Mouse (Mus musculus) right cerebral cortex, postnatal 4 days (tissue): ENCODE measurements around the gene Gm29776.

ENCODE experiments used
- DNase-seq: peaks from one replicate; pipeline ENCODE4 v3.0.0-alpha.2; 2022

Gene Gm29776

DNA sequence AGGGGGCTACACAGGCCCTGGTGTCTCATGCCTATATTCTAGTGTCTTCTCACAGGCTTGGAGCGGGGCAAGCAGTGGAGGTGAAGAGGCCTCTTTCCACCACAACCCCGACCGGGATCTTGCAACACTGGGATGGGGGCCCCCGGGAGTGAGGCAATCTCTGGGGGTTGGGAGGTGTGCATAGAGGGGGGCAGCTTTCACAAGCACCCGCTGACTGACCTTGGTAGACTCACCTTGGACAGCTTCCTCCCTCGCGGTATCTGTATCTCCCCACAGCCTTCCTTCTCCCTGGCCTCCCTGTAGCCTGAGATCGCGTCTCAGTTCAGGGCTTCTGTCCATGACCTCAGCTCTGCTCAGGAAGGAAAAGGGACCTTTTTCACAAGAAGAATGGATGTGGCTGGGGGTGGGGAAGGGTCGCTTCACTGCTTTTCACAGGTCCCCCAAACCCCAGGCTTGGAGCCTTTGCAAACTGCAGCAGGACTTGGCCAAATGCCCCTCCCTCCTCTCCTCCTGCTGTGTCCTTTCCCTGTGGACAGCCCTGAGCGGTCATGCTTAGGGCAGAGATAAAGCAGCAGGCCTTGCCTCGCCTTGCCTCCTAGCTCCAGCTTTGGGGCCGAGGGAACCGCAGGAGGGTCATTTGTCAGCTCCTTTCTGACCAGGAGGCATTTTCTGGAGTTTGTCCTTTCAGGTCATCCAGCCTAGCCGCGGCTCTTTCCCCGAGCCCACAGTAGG lies 8.1 kb upstream of the Gm29776 start:
- DNase-seq: no peak

DNA sequence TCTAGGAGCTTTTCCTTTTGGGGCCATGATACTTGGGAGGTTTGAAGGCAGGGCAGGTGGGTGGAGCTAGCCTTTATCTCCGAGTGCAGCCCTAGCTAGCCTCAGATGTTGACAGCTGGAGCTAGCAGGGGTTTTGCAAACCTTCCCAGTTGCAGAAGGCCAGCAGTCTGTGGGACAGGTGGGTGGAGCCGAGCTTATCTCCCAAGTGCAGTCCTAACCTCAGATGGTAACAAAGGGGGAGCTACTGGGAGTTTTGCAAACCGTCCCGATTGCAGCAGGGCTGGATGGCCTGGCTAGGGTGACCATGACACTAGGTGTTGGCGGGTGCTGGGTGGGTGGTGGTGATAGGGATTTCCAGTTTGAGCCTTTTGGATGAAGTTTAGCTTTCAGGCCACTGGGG lies 7.2 kb upstream of the Gm29776 start:
- no peak for DNase-seq

DNA sequence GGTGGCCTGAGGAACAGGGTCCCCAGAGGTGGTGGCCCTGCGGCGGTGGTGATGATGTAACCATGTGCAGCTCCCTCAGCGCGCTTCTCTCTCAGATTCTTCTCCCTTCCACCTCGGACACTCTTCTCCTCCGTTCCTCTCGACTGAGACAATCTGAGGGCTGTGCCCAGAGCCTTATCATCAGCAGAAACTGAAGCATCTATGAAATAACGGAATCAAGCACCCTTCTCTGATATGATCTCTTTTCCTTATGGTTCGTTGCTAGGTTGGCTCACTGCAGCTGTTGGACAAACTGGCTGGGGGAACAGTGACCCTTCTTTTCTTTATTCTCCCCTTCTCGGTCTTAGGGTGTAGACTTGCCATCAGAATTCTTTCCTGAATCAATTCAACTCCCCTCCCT lies 4.6 kb upstream of the Gm29776 start:
- no peak for DNase-seq

DNA sequence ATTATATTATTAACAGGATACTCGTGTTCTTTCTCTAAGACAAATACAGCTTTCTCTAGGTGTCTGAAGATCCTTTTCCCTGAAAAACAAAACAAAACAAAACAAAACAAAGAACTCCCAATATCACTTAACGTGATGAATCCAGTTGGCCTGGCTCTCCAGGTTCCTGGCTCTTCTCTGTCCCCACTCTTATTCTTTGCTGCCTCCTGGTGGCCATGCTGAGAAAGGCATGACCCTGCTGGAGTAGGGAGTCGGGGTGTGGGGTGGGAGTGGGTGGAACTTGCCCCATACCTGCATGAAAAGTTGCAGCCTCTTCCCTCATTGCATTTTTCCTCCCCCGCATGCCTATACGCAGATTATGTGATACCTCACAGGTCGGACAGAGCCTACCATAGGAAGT lies 2.7 kb upstream of the Gm29776 start:
- DNase-seq: peak; percentile 75

DNA sequence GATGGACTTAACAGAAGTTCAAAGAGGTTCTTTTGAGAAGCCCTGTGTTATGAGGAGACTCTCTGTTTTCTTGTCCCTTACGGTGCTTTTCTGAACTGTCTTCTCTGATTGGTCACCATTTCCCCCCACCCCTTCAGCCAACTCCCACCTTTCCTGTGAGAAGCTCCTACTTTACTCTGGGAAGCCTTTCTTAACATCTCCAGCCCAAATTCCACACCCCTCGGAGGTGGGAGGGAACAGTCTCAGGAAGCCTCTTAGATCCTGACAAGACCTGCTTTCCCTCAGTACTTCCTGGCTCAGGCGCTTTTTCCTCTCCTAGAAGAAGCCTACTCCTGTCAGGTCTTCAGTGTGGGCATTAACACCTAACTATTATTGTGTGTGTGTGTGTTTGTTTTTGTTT lies 953 bp upstream of the Gm29776 start:
- no peak for DNase-seq

DNA sequence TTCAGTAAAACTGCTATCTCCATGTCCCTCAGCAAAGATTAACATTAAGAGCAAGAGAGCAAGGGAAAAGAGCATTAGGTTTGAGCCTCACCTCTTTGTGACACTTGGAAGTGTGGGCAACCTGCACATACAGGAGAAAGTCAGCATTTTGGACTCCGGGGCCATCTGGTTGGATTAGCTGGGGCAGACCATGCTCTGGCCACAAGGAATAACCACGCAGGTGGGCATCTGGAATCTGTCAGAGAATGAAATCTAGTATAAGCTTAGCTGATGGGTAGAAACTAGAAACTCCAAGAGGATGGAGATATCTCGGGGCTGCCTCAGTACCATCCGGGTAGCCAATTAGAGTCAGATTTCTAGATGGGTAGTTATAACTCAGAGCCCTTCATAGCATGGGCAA lies 1.9 kb downstream of the Gm29776 start:
- no peak for DNase-seq

DNA sequence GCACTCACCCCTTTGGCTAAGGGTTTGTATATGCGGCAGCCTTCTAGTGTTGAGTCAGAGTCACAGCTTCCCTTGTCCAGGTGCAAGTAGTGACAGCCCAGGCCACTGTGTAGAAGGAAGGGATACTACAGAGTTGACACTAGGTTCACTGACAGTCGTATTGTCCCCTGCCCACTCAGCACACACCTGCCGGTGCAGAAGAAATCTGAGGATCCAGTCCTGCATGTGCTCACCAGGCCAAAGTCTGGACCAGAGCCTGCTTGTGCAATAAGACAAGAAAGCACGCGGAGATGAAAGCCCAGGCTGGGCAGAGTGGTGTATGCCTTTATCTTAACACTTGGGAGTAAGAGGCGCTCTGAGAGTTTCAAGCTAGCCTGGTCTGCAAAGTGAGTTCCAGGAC lies 3.6 kb downstream of the Gm29776 start:
- DNase-seq: no peak

DNA sequence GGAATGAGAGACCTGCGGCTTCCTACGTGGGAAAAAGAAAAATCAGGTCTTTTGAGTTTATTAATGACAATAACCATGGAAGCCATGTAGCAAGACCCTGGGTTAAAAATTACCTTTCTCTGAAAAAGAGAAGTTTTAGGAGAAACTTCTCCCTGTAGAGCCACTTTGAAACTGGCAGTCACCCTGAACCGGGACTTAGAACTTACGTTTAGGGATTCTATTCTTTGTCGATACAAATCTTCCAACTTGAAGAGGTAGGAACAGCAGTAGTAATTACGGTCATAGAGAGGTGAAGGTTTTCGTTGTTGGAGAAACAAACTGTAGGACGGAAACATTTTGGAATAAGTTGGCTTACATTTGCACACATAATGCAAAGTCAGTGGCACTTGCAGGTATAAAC lies 11.4 kb downstream of the Gm29776 start:
- no peak for DNase-seq

DNA sequence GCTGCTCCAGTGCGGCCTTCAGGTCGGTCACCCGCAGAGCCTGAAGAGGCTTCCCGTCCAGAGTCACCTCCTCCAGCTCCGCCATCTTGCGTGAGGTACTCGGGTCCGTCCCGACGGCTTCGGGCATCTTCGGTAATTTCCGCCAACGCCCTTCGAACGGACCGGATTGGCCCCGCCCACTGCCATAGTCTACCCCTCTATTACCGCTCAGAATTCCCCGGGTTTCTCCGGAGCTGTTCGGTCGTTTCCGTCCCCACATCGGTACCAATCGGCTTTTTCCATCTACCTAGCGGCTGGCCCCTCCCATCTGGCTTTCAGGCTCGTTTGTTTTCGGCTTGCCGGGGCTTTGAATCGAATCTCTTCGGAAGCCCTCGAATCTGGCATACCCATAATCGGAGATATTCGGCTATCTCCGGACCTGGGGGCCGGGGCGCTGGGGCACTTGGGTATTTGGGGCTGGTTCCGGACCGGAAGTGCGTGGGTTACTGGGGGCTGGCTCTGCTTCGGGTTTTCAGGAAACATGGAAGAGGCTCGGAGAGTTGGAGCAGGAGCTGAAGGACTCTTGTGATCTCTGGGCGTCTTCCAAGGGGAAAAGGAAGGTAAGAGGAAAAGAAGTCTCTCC lies 12.0 kb downstream of the Gm29776 start, which contains the start of gene Acin1:
Gene Acin1 (minus strand): TSS at position 410 of the 622 bp plus-strand sequence.
- DNase-seq: peak; percentile 100

DNA sequence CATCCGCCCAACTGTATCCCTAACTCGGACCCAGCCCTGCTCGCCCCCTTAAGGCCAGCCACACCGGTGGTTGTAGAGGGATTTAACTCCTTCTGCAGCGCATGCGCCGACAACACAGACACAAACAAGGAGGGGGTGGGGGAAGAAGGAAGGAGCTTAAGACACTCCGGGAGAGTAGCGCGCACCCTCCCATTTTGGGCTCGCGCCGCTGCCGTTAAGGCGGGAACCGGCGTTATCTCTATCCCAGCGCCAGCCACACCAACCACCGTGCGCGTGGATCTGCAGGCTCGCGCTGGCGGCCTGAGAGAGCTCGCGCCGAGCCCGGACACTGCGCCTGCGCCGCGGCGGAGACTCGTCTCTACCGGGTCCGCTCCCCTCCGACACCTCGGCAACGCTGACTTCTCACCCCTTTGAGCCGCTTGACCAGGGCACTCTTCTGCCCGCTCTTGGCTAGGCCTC lies 12.5 kb downstream of the Gm29776 start, which contains the start of gene 1700123O20Rik:
Gene 1700123O20Rik (plus strand): TSS at position 154 of the 459 bp plus-strand sequence.
- no peak for DNase-seq

DNA sequence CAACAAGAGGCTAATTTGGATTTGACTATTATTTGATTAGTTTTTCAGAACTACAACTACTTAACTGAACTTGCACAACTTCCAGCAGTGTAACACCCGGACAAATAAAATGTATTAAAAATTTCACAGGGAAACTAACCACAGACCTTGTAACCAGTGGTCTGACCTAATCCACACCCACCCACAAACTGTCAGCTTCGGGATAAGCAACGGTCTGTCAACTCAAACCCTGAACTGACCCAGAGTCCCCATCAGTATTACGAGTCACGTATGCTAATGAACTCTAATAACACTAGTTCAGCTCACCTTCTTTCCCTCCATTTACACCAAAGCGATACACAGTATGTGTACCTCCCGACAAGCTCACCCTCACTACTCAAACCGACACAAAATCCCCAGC lies 13.2 kb downstream of the Gm29776 start:
- DNase-seq: no peak

DNA sequence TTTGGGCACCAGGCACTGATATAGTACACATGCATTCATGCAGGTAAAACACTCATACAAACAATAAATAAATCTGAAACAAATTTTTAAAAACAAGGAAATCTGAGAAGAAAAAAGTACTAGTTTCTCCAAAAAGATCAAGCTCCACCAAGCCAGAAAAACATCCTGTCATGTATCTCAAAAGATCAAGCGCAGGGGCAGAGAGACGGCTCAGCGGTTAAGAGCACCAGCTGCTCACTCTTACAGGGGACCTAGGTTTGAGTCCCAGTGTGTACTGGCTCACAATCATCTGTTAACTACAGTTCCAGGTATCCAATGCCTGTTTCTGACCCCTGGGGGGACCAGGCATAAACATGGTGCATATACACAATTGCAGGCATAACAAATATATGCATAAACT lies 16.2 kb downstream of the Gm29776 start:
- DNase-seq: no peak

DNA sequence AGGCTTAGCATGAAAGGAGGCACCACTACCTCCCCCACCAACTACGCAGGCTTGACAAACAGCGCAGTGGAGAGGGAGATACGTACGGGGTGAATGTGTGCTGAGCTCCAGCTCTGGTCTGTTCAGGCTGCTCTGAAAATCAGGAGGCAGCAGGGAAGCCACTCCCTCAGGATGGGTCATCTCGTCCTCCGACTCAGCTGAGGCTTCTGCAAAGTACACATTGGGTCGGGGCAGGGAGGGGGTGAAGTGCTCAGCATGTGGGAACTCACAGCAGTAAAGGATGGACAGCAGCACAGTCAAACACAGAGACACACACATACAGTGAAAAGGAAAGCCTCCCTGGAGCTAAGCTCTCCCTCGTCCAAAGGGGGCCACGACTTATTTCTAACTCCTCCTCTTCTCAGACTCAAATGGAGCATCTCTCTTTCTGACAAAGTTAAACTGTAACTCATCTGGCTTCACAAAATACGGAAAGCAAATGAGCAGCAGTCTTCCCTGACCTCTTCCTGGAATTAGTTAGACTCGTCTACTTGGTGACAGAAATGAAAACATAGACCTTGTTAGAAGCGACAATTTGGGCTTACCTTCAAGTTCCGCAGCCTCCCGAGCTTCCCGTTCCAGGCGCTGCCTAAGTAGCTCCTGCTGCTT lies 19.9 kb downstream of the Gm29776 start:
- no peak for DNase-seq

DNA sequence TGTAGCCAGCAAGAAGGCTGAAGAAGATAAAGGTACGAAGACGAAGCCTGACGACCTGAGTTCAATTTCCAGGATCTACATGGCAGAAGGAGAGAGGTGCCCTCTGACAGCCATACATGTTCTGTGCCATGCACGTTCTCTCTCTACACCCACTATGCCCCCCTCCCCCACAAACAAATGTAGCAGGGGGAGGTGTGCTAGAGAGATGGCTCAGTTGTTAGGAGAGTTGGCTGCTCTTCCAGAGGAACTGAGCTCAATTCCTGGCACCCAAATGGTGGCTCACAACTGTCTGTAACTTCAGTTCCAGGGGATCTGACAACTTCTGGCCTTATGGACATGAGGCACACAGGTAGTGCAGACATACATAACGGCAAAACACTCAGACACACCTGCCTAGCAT lies 22.3 kb downstream of the Gm29776 start:
- no peak for DNase-seq

DNA sequence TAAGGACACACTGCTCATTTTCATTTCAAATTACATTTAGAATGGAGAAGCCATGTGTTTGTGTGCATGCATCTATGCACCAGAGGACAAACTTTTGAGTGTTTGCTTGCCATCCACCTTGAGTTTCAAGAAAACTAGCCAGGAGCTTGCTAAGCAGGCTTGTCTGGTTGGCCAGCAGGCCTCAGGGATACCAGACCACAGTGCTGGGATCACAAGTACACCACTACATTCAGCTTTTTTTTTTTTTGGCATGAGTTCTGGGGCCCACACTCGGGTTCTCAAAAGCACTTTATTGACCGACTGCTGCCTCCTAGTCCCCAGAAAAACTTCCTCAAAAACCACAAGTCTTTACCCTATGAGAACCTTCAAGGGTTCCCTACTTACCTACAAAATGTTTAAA lies 24.3 kb downstream of the Gm29776 start:
- no peak for DNase-seq

DNA sequence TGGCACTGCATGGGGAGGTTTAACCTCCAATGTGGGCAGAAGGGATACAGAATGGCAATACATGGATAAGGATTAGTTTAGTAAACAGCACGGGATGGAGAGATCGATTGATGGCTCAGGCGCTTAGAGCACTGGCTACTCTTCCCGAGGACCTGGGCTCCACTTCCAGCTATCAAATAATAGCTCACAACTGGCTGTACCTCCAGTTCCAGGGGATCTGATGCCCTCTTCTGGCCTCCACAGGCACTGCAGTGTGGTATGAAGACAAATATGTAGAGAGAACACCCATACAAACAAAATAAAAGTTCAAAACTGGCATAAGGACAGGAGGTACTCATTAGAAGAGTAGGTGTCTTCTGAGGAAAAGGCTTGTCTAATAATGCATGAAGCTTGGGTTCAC lies 29.3 kb downstream of the Gm29776 start:
- DNase-seq: no peak

DNA sequence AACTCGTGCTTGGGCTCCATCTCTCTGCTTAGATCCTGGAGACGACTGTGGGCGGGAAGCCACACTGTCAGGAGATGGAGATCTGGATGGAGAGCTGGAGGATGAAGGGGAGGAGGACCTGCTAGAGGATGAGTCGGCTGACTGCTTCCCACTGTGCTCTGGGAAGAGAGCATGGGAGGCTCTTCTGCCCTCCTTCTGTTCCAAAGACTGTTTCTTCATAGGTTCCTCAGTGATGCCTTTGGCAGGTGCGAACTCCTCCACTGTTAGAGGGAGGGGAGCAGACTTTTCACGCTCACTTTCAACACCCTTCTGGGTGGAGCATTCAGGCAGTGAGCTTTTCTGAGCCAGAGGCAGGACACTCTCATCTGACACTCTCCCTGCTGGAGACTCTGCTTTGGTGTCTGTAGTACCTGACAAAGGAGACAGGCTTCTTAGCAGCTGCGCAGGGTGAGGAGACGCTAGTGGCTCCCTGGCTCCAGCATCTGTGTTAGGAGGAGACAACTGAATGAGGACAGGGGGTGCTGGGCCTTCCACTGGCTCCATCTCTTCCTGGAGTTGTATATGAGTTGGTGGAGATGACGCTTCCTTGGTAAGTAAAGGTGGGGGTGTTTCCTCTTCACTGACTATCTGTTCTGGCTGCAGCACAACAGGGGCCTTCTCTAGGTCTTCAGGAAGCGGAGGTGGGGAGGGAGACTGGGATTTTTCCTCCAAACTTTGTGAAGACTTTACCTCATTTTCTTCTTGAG lies 34.0 kb downstream of the Gm29776 start:
- DNase-seq: no peak

DNA sequence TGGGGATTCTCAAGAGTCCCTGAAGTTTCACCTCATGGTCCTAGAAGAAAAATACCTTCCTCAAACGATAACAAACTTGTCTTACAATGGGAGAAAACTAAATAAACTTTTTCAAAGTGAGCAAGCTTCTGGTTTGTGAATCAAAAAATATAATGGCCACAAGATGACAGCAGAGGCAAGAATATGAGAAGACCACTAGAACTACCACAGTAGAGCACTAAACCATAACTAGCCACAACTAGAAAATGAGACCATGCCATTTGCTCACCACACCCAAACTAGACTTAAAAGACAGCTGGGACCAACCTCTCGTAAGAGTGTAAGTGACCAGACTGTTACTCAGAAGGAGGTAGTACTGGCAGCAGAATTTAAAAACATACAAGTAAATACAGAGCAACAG lies 38.6 kb downstream of the Gm29776 start:
- no peak for DNase-seq

DNA sequence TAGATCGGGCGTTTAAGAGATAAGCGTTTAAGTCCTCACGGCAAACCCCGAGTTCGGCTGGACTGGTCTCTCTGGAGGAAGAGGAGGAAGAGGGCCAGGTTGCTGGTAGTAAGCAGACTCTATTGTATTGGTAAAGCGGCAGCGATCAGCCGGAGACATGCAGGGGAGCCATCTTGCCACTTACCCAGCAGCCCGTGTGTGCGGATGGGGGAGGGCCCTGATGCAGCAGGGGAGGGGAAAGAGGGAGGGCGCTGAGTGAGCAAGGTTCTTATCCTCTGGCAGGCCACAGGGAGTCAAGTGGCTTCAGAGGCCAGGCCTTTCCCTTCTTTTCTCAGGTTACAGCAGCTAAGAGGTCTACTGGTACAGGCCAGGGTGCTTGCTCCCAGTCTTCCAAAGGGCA lies 45.1 kb downstream of the Gm29776 start:
- DNase-seq: peak; percentile 78

DNA sequence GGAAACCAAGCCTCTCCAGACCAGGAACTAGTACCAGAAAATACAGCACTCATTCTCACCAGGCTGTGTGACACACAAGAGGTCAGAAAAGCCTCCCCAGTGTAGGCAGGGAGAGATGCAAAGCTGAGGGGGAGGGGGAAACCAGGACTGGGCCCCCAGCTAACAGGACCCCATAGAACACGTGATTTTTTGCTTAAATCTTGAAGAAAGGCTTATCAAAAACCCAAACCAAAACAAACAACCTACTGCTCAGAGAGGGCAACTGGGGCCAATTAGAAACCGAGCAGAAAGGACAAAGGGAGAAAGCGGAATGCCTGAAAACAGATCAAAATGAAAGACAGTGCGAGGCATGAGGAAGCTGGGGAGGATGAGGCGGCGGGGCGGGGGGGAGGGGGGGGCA lies 45.8 kb downstream of the Gm29776 start:
- DNase-seq: no peak

DNA sequence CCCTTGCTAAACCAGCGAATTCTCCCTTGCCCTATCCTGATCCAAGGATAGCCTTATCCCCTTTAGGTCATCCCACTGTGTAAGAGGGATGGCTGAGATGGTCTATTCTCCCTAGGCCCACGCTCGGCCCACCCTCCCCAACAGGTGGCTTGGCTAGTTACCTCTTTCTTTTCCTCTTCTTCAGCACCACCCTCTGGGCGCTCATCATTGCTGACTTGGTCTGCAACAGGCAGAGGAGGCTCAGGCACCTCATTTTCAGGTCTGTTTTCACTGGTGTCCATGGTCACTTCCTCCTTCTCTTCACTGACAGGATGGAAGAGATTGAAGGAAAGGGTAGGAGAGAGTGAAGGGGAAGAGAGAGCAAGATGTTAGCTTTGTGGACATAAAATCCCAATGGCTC lies 47.1 kb downstream of the Gm29776 start:
- no peak for DNase-seq

DNA sequence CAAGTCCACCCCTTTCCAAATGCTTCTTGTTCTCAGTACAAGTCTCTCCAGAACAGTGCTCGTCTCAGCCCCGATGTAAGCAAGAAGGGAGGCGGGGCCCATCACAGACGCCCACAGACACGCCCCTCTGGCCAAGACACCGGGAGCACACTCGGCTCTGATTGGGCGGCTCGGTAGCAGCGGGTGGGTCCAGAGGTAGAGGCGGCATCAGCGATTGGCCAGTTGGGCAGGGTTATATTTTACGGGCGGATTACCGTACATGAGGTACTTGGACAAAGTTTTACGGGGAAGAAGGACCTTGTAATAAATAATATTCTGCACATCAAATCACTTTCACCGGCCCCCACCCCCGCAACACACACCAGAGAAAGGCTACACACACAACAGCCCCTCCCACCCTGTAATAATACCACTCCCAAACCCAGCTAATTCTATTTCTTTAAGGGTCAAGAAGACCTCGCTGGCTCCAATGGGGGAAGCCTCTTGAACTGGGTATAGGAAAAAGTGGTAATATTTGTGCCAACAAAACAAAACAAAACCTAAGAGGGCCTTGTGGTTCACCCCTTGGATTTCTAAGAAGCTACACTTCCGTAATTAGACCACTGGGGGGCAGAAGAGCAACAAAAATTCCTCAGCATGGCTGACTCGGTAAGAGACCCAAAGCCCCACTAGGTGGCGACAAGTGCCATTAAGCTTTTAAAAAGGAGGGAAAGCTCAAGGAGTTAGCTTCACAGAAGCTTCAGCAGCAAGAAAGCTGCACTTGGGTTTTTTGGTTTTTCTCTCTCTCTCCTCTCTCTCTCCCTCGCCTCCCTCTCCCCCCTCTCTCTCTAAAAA lies 47.8 kb downstream of the Gm29776 start:
- DNase-seq: peak; percentile 88
